Mouse (Mus musculus) forelimb bud, embryonic 11.5 days (tissue): ENCODE measurements at regions not wholly inside any gene's neighbourhood (a gene's known extent, or its start where the extent isn't known, plus 50 kb on each side); places are given as distances from the start of the nearest gene placed in this dataset.

Source experiments
- DNase-seq: peaks from one replicate; pipeline ENCODE4 v3.0.0-alpha.2; 2012; ENCODE audit warnings: low read depth, low spot score

DNA sequence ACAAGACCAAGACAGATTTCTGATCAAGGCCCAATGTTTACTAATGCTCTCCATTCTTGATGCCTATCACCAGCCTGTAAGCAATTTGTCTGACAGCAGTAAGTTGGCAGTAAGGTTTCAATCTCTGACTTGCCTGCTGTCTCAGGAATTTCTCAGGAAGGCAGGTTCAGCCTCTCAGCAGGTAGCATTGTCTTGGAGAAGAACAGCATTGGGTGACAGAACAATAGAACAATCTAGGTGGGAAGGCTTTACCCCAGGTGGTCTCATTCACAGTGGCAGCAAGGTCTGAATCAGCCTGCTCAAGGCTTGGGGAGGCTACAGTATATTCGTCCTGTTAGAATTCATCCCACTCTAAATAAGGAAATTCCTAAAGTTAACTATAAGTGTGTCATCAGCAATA lies 81.2 kb upstream of the Chordc1 start:
- DNase-seq, result no peak

DNA sequence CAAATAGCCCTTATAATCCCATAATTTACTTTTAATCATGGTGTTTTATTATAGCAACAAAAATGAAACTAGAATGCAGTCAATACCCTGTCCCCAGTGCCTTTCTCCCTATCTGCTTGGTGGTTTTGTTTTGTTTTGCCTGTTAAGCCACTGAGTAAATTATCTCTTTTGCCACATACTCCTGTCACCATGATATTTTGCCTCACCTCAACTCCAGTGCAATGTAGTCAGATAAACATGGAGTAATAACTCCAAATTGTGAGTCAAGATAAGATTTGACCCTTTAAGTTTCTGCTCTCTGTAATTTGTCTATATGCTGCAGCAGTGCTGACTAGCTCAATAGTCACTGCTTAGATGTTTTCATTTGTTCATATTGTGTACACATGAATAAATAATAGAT lies 65.3 kb upstream of the Chordc1 start:
- no peak for DNase-seq

GRCm38 (mm10) chr9:18229933-18230332 lies 62.0 kb upstream of the Chordc1 start:
- peak; percentile 40 for DNase-seq
